Mouse (Mus musculus) small intestine, adult 2 months (tissue): ENCODE measurements around the gene Rpl23a. TPM values are rescaled to one million over a fixed set of nuclear protein-coding genes. Genes with fewer than 3 reads are reported as not detected.
A peak's percentile ranks its signal among the peaks of the same experiment; 100 is the strongest.

Source experiments
- H3K27ac ChIP-seq: fragments of 200-500 bp; 2 replicates; pipeline ENCODE4 v1.5.1; 2012; ENCODE audit warnings: low read depth, low read length, control low read depth, inconsistent platforms; ENCODE audit not compliant: insufficient read depth
- H3K27me3 ChIP-seq: fragments of 200-500 bp; 2 replicates; pipeline ENCODE4 v1.6.1; 2012; ENCODE audit warnings: mild to moderate bottlenecking, moderate library complexity, low read length, inconsistent platforms; ENCODE audit not compliant: control insufficient read depth, insufficient read depth
- H3K36me3 ChIP-seq: fragments of 200-500 bp; 2 replicates; pipeline ENCODE4 v1.6.1; 2012; ENCODE audit warnings: mild to moderate bottlenecking, low read length, control low read depth, inconsistent platforms; ENCODE audit not compliant: control insufficient read depth, insufficient read depth
- H3K4me1 ChIP-seq: fragments of 200-500 bp; 2 replicates; pipeline ENCODE4 v1.6.1; 2012; ENCODE audit warnings: low read length, inconsistent platforms, mixed read lengths; ENCODE audit not compliant: control insufficient read depth, insufficient read depth, insufficient read length
- H3K4me3 ChIP-seq: fragments of 200-500 bp; 2 replicates; pipeline ENCODE4 v1.5.1; 2012; ENCODE audit warnings: low read depth, mild to moderate bottlenecking, control low read depth, inconsistent platforms, low read length, moderate library complexity
- CTCF ChIP-seq: fragments of 200-500 bp; IDR thresholded peaks from 2 replicates; pipeline ENCODE4 v1.5.1; 2012; ENCODE audit warnings: low read depth, mild to moderate bottlenecking, control low read depth, inconsistent platforms, low read length, moderate library complexity, mixed read lengths; ENCODE audit not compliant: insufficient replicate concordance, insufficient read length; ENCODE audit errors: extremely low read depth
- POLR2A ChIP-seq: fragments of 200-500 bp; IDR thresholded peaks from 2 replicates; pipeline ENCODE4 v1.6.1; 2012; ENCODE audit warnings: low read depth, mild to moderate bottlenecking, control low read depth, inconsistent platforms, low read length, moderate library complexity
- WGBS: fragments of 180-500 bp; shearing (Covaris S2); methylation state at CpG from one replicate; pipeline ENCODE4 v1.1.7; 2018; 5-methylcytosine and 5-hydroxymethylcytosine counted together
- polyA plus RNA-seq: library from polyadenylated mRNA; depleted of rRNA; stranded (reverse); fragments of >200 nt; gene quantifications from 2 replicates; pipeline ENCODE4 v1.2.3, GENCODE M21; 2012

Rpl23a gene
- polyA plus RNA-seq, 1 experiment = 66.4 TPM

DNA sequence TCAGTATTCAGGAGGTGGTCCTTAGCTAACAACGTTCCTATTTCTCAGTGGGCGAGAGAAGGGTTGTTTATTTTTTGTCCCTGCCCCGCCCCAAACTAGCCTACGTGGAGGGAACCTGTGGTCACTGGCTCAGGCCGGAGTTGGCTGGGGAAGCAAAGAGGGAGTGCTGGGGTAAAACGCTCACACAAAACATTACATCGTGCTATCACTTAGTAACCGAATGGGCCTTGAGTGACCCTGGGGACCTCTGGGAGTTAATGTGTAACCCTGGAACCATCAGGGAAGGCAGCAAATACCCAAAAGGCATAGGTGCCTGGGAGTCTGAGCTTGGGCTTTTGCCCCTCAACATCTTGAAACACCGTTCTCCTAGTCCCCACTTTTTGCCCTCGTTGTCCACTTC is 5.9 kb downstream of the Rpl23a start:
- TF ChIP-seq CTCF (no peak), POLR2A (no peak)
- under 1% methylated on average over 10 of the region's 10 CpGs for WGBS
- Histone ChIP-seq H3K4me1 (peaks cover 12% of the 10 kb centered on the region), H3K27ac (peak overlapping the region; percentile 89), H3K4me3 (peak overlapping the region; percentile 95), H3K36me3 (peaks cover 19% of the 10 kb centered on the region), H3K27me3 (no peaks in the 10 kb centered on the region)

DNA sequence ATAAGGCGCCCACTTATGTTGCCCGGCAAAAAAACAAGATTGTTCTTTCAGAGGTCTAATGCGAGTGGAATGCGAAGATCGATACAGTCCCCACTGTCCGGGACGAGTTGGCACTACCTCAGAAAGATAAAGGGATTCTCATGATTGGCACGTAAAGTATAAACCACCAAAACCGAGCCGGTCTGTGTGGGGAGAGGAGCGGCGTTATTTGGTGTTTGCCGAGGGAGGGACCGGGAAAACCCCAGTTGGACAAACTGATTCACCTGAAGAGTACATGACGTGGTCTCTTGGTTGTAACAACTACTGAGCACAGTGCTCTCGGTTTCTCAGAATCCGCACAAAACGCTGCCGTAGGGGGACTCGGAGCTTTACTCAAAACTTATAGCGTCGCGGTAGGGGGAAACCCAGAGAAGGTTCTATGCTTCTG is 6.5 kb downstream of the Rpl23a start:
- Histone ChIP-seq H3K27ac (peak overlapping the region; percentile 89), H3K4me3 (peak overlapping the region; percentile 95), H3K4me1 (peaks cover 14% of the 10 kb centered on the region), H3K27me3 (no peaks in the 10 kb centered on the region), H3K36me3 (peaks cover 19% of the 10 kb centered on the region)
- TF ChIP-seq CTCF (no peak), POLR2A (no peak)
- under 1% methylated on average over 23 of the region's 23 CpGs for WGBS

DNA sequence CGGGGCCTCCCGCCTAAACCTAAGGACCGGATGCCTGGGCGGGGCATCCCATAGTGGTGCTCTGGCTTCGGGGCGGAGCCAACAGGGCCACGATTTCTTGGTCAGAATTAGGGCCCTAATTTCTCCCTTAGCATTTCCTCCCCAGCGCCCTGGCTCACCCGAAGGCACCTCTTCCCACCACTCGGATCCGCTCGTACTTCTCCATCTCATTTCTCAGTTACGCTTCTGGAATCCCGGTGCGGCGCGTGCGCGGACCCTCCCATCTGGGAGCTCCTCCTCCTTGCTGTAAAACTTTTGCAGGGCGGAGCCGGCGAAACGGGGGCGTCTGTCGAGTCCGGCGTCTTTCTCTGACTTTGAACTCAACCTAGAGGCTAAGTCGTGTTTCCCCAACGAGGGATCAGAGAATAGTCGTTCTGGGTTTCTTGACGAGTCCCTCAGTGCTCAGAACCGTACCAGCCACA is 7.0 kb downstream of the Rpl23a start, which contains the start of the genes Nek8 and Tlcd1:
Gene Nek8, minus strand, starts transcription at position 274 of the 461 bp plus-strand sequence.
Gene Tlcd1, plus strand, starts transcription at position 310 of the 461 bp plus-strand sequence.
- under 1% methylated on average over 32 of the region's 32 CpGs for WGBS

DNA sequence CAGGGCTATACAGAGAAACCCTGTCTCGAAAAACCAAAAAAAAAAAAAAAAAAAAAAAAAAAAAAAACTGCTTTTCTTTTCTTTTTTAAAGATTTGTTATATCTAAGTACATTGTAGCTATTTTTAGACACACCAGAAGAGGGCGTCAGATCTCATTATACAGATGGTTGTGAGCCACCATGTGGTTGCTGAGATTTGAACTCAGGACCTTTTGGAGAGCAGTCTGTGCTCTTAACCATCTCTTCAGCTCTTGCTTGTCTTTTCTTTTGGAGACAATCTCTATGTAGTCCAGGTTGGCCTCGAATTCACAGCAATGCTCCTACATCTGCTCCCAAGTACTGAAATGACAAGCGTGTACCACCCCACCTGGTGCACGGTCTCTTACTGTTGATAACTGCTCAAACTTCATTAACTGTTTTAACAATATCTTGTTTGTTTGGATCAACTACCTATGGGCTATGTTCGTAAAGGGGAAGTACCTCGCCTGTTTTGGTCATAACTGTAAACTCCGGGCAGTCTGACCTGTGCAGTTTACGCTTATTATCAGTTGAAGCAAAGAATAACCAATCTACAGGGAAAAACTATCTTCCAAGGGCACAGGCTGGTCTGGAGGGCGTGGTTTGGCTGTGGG is 7.5 kb downstream of the Rpl23a start:
- H3K4me3 ChIP-seq = peak overlapping the region; percentile 95
- H3K36me3 ChIP-seq = peaks cover 13% of the 10 kb centered on the region
- WGBS = 2% methylated on average over 10 of the region's 10 CpGs
- H3K27ac ChIP-seq = peak overlapping the region; percentile 89; the same call in 1 of the 2 replicates
- no peaks in the 10 kb centered on the region for H3K27me3 ChIP-seq
- peaks cover 16% of the 10 kb centered on the region for H3K4me1 ChIP-seq
- no peak for TF ChIP-seq POLR2A
- TF ChIP-seq CTCF = no peak

More for the DNA sequence above, 7.0 kb downstream of the Rpl23a start, which contains the start of the genes Nek8 and Tlcd1:
- Histone ChIP-seq H3K4me1 (peaks cover 14% of the 10 kb centered on the region), H3K4me3 (peak within 1 kb of the TSS; percentile 95), H3K27ac (peak within 1 kb of the TSS; percentile 89), H3K36me3 (peaks cover 17% of the 10 kb centered on the region), H3K27me3 (no peaks in the 10 kb centered on the region)
- peak; percentile 50; the same call in 1 of the 2 replicates for TF ChIP-seq POLR2A
- no peak for TF ChIP-seq CTCF

DNA sequence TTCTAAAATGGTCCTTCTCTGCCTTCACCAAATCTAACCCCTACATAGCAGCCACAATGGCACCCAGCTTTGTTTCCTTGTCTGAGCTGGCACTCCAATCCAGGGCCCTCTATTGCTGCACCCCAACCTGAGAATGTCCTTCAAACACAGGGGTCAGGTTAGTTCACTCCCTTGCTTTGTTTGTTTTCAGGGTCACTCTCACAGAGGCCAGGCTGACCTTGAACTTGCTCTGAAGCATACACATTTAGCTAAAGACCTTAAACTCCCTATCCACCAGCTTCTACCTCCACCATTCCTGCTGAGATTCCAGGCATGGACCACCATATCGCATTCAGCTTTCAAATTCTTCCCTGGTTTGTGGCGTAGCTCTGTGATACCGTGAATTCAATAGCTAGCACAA is 8.9 kb downstream of the Rpl23a start:
- Histone ChIP-seq H3K27ac (no peak overlapping the region), H3K27me3 (no peaks in the 10 kb centered on the region), H3K4me1 (peaks cover 22% of the 10 kb centered on the region), H3K36me3 (peaks cover 2% of the 10 kb centered on the region; the same call in 1 of the 2 replicates), H3K4me3 (no peak overlapping the region)
- no peak for TF ChIP-seq POLR2A
- no peak for TF ChIP-seq CTCF
- WGBS = 92% methylated on average over 3 of the region's 3 CpGs

DNA sequence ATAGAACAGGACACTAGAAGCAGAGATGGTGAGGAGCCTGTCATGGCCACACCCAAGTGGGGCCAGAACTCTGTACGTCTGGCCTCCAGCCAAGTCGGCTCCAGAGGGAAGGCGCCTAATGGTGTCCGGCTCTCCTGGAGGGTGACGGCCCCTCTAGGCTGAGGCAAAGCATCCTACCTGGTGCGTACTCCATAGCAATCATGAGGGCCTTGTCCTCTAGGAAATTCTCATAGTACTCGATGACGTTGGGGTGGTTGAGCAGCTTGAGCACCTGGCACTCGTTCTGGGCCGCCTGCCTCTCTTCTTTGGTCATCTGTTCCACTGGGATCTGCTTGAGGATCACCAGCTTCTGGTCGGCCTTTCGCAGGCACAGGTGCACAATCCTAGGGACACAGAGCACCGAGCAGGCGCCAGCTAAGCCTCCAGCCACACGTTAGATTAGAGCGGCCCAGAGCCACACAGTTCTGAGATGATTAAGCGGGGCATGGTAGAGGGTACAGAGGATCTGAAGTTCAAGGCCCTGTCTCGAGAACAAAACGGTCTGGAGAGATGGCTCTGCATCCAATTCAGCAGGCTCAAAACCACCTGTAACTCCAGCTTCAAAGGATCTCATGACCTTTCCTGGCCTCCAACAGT is 10.5 kb downstream of the Rpl23a start:
- 69% methylated on average over 19 of the region's 19 CpGs for WGBS

DNA sequence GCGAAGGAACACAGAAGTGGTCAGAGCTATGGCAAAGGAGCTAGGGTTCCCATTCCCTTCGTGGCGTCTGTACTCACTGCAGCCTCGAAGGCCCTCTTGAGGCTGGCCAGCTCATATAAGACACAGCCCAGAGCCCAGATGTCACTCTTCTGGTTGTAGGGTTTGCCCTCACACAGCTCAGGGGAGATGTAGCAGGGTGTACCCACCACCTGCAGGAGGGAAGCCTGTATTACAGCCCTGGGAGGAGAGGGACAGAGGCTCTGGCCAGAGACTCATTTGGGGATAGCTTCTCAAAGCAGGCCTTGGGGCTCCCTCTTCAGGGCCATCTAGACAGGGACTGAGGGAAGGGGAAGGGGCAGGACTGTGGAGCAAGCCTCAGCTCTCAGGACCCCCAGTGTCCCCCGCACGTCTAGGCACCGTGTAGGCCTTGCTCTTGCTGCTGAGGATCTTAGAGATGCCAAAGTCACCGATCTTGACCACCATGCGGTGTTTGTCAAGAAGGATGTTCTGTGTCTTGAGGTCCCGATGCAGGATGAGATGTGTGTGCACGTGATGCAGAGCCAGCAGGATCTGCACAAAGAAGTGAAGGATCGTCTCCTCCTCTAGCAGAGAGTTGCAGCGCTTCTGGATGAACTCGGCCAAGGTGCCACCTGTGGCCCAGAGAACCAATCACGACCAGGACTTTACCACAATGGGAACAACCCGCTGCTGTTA is 11.2 kb downstream of the Rpl23a start:
- TF ChIP-seq CTCF = no peak
- no peak for TF ChIP-seq POLR2A
- Histone ChIP-seq H3K27me3 (no peaks in the 10 kb centered on the region), H3K4me1 (peaks cover 28% of the 10 kb centered on the region), H3K27ac (no peak overlapping the region), H3K4me3 (no peak overlapping the region), H3K36me3 (no peaks in the 10 kb centered on the region)
- WGBS = 72% methylated on average over 16 of the region's 16 CpGs

More for the DNA sequence above, 10.5 kb downstream of the Rpl23a start:
- TF ChIP-seq POLR2A (no peak), CTCF (no peak)
- Histone ChIP-seq H3K27me3 (no peaks in the 10 kb centered on the region), H3K27ac (no peak overlapping the region), H3K4me1 (peaks cover 21% of the 10 kb centered on the region), H3K4me3 (no peak overlapping the region), H3K36me3 (no peaks in the 10 kb centered on the region)
